ENCODE assay signal across 9 mouse cellular contexts in the genomic region with DNA sequence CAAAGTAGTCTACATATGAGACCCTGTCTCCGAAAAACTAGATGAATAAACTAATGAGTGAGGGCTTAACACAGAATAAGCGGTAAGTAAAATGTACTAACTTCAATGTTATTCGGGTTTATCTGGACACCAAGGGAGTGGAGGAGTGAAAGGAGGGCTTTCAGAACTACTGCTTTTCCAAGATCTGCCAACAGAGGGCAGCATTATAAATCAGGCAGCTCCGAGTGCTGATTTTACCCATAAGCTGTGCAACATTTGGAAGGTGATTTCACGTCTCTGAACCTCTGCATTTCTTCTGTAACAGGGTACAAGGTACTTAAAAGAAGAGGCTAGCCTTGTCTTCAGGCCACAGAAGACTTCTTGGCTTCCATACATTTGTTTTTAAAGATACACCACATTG.
A peak's percentile ranks its signal among the peaks of the same experiment; 100 is the strongest.
DNase-seq lines count a peak whose midpoint lies in the region; ATAC-seq and TF ChIP-seq lines count a peak whose summit lies in the region.
"Had no signal": no experiment of that assay in that cellular context is flagged by ENCODE, and none has a peak within 500 bp of the region (broad histone marks: within the 10 kb centered on the region; RNA-seq: fewer than 3 reads in every experiment).

No protein-coding gene starts in this region.

- no peak for ATAC-seq in hindbrain, embryonic 16.5 days
- ATAC-seq in midbrain, embryonic 15.5 days (replicated peaks) = no peak

- intact Hi-C loops in left cerebral cortex, postnatal 4 days (cut with DNase I) = no loop called here

- 76% methylated on average over 5 of the region's 5 CpGs for WGBS in cerebellum, adult 2 months
- 75% methylated on average over 5 of the region's 5 CpGs for WGBS in hindbrain, embryonic 16.5 days
- 74% methylated on average over 5 of the region's 5 CpGs for WGBS in midbrain, embryonic 15.5 days

- TF ChIP-seq POLR2A in cerebellum, adult 2 months (IDR thresholded peaks at IDR 0.05; ENCODE audit: borderline replicate concordance, insufficient read depth, low read length) = no peak
- TF ChIP-seq POLR2A in brain, embryonic 14.5 days (IDR thresholded peaks at IDR 0.05; ENCODE audit: borderline replicate concordance, extremely low read depth, insufficient read depth, insufficient read length, poor library complexity, severe bottlenecking) = no peak

- DNase-seq in cerebellum, adult 2 months = peak; percentile 11 to 18
- no peak for DNase-seq in cerebellum, adult 11-12 months
- peak; percentile 17 to 39 for DNase-seq in left cerebral cortex, adult 18-20 months (ENCODE audit: low spot score in 2 of 2)
- DNase-seq in left cerebral cortex, postnatal 4 days = no peak
- no peak for DNase-seq in brain, embryonic 14.5 days (ENCODE audit: low read depth)
- peak; percentile 14 to 30 for DNase-seq in natural killer cell, adult 2 months (ENCODE audit: low spot score in 2 of 2)
- DNase-seq: liver, embryonic 13.5 days had no signal

- H3K36me3 ChIP-seq in hindbrain, embryonic 16.5 days (ENCODE audit: control insufficient read depth, insufficient read depth, low read length) = no peaks in the 10 kb centered on the region
- no peaks in the 10 kb centered on the region for H3K36me3 ChIP-seq in midbrain, embryonic 15.5 days (replicated peaks)
- H3K36me3 ChIP-seq: liver, embryonic 13.5 days had no signal

- H3K27me3 ChIP-seq in cerebellum, adult 2 months (ENCODE audit: control insufficient read depth, insufficient read depth, low read length) = no peaks in the 10 kb centered on the region
- no peaks in the 10 kb centered on the region for H3K27me3 ChIP-seq in hindbrain, embryonic 16.5 days (replicated peaks; ENCODE audit: control insufficient read depth, insufficient read depth, low read length)
- no peaks in the 10 kb centered on the region for H3K27me3 ChIP-seq in midbrain, embryonic 15.5 days (replicated peaks)
- H3K27me3 ChIP-seq: liver, embryonic 13.5 days had no signal

- H3K4me3 ChIP-seq in cerebellum, adult 2 months (replicated peaks; ENCODE audit: insufficient read depth, low read depth, low read length) = no peak overlapping the region
- no peak overlapping the region for H3K4me3 ChIP-seq in hindbrain, embryonic 16.5 days (ENCODE audit: low read length)
- H3K4me3 ChIP-seq in midbrain, embryonic 15.5 days = no peak overlapping the region
- H3K4me3 ChIP-seq: liver, embryonic 13.5 days had no signal

- peaks cover 5% of the 10 kb centered on the region; the same call in 1 of the 2 replicates for H3K4me1 ChIP-seq in cerebellum, adult 2 months (ENCODE audit: control insufficient read depth, insufficient read depth, low read length)
- no peaks in the 10 kb centered on the region for H3K4me1 ChIP-seq in hindbrain, embryonic 16.5 days (ENCODE audit: control insufficient read depth, insufficient read depth, low read depth, low read length)
- no peaks in the 10 kb centered on the region for H3K4me1 ChIP-seq in midbrain, embryonic 15.5 days
- H3K4me1 ChIP-seq: liver, embryonic 13.5 days had no signal

- TF ChIP-seq CTCF in cerebellum, adult 2 months (IDR thresholded peaks at IDR 0.05; ENCODE audit: borderline replicate concordance, insufficient read depth, low read depth, low read length) = peak; percentile 34; the same call in 1 of the 2 replicates
- peak; percentile 29; the same call in 1 of the 2 replicates for TF ChIP-seq CTCF in brain, embryonic 14.5 days (IDR thresholded peaks at IDR 0.05; ENCODE audit: borderline replicate concordance, extremely low read depth, insufficient read depth, insufficient read length)

- H3K27ac ChIP-seq in cerebellum, adult 2 months (ENCODE audit: insufficient read depth, low read length) = no peak overlapping the region
- no peak overlapping the region for H3K27ac ChIP-seq in hindbrain, embryonic 16.5 days (ENCODE audit: low read depth, low read length)
- H3K27ac ChIP-seq in midbrain, embryonic 15.5 days = no peak overlapping the region
- H3K27ac ChIP-seq: liver, embryonic 13.5 days had no signal

- H3K9ac ChIP-seq in hindbrain, embryonic 16.5 days (ENCODE audit: low read depth, low read length) = no peak overlapping the region
- no peak overlapping the region for H3K9ac ChIP-seq in midbrain, embryonic 15.5 days
- H3K9ac ChIP-seq: liver, embryonic 13.5 days had no signal

- H3K4me2 ChIP-seq in hindbrain, embryonic 16.5 days (ENCODE audit: low read length) = no peak overlapping the region
- H3K4me2 ChIP-seq in midbrain, embryonic 15.5 days = no peak overlapping the region
- H3K4me2 ChIP-seq: liver, embryonic 13.5 days had no signal

- no peaks in the 10 kb centered on the region for H3K9me3 ChIP-seq in hindbrain, embryonic 16.5 days (ENCODE audit: control insufficient read depth, low read length)
- no peaks in the 10 kb centered on the region for H3K9me3 ChIP-seq in midbrain, embryonic 15.5 days
- H3K9me3 ChIP-seq: liver, embryonic 13.5 days had no signal

Comparison
In these comparisons a context has a peak if more than half of its experiments do, and no peak if none do; other contexts are left out.
1. DNase-seq: peak in cerebellum, adult 2 months (2 of 2), left cerebral cortex, adult 18-20 months (2 of 2) and natural killer cell, adult 2 months (2 of 2); none in cerebellum, adult 11-12 months (single experiment), left cerebral cortex, postnatal 4 days (single experiment) and brain, embryonic 14.5 days (single experiment).